Mouse (Mus musculus) sigmoid colon, adult 10 weeks (tissue): ENCODE measurements around the gene Smn1. TPM values are rescaled to one million over a fixed set of nuclear protein-coding genes. Genes with fewer than 3 reads are reported as not detected.

ENCODE experiments used
- polyA plus RNA-seq: library from polyadenylated mRNA; stranded (reverse); fragments of 350-450 nt; fragmentation: Illumina TruSeq; extraction: RNeasy Lipid Tissue Mini Kit (QIAGEN cat#74804); gene quantifications from one replicate; pipeline ENCODE4 v1.2.3, GENCODE M21; 2014; ENCODE audit warnings: low read depth, low replicate concordance

Smn1 gene
- 46.6 TPM for polyA plus RNA-seq

DNA sequence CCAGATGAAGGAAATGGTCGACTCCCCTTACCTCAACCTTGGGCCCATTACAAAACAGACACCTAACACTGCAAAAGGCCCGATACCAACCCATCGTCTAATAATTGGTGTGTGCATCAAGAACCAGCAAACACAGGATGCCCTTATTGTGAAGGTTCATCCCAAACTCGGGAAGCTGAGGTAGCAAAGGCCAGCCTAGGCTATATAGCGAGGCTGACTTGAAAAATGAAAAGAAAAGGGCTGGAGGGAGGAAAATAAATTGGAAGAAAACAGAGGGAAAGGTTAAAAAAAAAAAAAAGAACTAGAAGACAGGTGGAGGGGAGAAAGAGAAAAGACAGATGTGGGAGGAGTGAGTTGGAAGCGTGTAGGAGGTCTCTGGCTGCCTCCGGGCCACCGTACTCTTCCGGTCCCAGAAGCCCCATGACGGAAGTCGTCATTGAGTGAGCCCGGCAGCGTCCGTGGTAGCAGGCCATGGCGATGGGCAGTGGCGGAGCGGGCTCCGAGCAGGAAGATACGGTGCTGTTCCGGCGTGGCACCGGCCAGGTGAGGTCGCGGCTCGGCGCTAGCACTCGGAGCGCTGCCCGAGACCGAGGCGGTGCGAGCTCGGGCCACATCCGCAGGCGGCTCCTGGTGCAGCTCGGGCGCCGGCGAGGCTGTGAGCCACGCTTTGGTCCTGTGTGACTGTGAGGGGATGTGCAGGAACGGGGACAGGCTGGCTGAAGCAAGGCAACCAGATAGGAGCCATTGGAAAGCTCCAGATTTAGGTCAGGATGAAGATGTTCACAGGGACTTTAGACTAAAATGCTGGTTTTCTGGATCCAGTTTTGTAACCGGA lies at the start of gene Smn1:
Smn1 (plus strand) TSS at position 430 of the 835 bp plus-strand sequence.

GRCm38 (mm10) chr13:100103748-100104254 lies 20.9 kb upstream of the Smn1 start, which contains the start of gene Bdp1:
Gene Bdp1, minus strand, starts transcription at chr13:100104070.

DNA sequence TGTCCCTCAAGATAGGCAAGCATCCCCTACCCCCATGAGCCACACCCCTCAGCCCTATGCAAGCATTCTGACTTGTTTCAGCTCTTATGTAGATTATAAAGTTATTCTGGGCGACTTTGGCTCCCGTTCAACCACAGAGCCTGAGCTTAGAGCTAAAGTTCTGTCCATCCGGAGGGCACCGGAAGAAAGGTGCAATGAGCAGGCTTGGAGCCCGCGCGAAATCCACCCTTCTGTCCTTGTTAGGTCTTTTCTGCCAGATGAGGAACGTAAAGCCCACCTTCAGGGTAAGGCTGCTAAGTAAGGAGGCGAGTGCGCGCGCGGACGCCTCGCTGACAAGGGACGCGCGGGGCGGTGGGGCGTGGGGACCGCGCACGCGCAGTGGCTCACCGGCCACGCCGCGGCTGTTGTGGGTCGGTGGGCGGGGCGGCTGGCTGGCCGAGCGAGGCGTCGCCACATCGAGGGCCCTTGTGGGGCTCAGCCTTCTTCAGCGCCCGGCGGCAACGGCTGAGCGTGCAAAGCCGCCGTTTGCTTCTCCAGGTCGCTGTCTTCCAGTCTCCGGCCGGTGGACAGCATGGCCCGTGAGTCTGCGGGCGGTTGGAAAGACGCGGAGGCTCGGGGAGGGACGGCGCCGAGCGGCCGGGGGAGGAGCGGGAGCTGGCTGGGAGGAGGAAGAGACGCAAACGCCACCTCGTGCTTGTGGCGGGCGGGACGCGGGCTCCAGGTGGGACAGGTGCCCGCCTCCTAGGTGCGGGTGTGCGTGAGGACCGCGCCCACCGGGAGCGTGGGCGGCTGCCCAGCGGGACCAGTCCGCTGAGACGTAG lies 16.8 kb upstream of the Smn1 start, which contains the start of gene Serf1:
Serf1 (plus strand) TSS at position 361 of the 821 bp plus-strand sequence.

Other genes starting within 250 kb of the Smn1 start
- not detected for gene Cartpt, start 223.8 kb upstream of the Smn1 start, polyA plus RNA-seq
- gene Mccc2, start 109.2 kb upstream of the Smn1 start, polyA plus RNA-seq: 41.1 TPM
- gene Bdp1, start 20.8 kb upstream of the Smn1 start, polyA plus RNA-seq: 54.3 TPM
- gene Serf1, start 16.8 kb upstream of the Smn1 start, polyA plus RNA-seq: 135 TPM
- 93.6 TPM for gene Naip2, start 77.2 kb downstream of the Smn1 start, polyA plus RNA-seq
- gene Naip5, start 121.5 kb downstream of the Smn1 start, polyA plus RNA-seq: 74.6 TPM
- gene Naip6, start 192.8 kb downstream of the Smn1 start, polyA plus RNA-seq: 129 TPM